Mouse (Mus musculus): ENCODE measurements around the gene Cfd. TPM values are rescaled to one million over a fixed set of nuclear protein-coding genes. Genes with fewer than 3 reads are reported as not detected.

Cfd gene
- total and polyA plus RNA-seq, 3 experiments: 22.9 to 490 (median 98.7) TPM

- DNase-seq: no peak
- no peaks in the 10 kb centered on the region for H3K79me2 ChIP-seq (replicated peaks; ENCODE audit: control insufficient read depth, insufficient read depth, low read length)
- no peak for TF ChIP-seq POLR2A (IDR thresholded peaks at IDR 0.05; ENCODE audit: insufficient read depth, low read depth, low read length)
- TF ChIP-seq EP300 (IDR thresholded peaks at IDR 0.05; ENCODE audit: insufficient read depth, low read depth, low read length): no peak
- TF ChIP-seq CTCF (IDR thresholded peaks at IDR 0.05): no peak
- H3K9ac ChIP-seq (ENCODE audit: low read depth, low read length): no peak overlapping the region
- 48% methylated on average over 3 of the region's 3 CpGs for WGBS
- intact Hi-C loops (cut with DNase I): no loop called here
- H3K27me3 ChIP-seq (ENCODE audit: control insufficient read depth, insufficient read depth, low read length): peaks cover 4% of the 10 kb centered on the region; the same call in 1 of the 2 replicates
- H3K4me3 ChIP-seq: no peak overlapping the region
- no peaks in the 10 kb centered on the region for H3K36me3 ChIP-seq (ENCODE audit: control insufficient read depth, insufficient read depth, low read length)
- H3K4me1 ChIP-seq (ENCODE audit: control insufficient read depth, insufficient read depth, low read length): peaks cover 6% of the 10 kb centered on the region; the same call in 1 of the 2 replicates
- H3K27ac ChIP-seq: no peak overlapping the region
Measured at GRCm38 (mm10) chr10:79872862-79873261, 17.8 kb upstream of the Cfd start.

DNA sequence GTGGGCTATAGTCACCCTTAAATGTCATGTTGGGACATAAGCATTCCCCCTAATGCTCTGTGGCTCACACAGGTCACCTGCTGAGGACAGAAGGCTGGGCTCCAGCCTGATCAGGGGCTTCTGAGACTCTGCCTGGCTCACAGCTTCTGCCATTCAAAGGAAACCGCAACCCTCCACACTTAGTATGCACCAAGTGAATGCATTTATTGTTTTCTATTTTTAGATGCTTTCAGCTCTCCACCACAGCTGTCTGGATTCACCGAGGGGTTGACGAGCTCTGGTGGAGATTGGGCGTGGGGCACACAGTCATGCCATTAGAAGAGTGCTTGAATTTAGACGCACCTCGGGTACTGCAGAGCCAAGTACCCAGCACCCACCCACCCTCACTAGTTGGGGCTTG, 17.3 kb upstream of the Cfd start:
- intact Hi-C loops (cut with DNase I): no loop called here
- peaks cover 4% of the 10 kb centered on the region; the same call in 1 of the 2 replicates for H3K27me3 ChIP-seq (ENCODE audit: control insufficient read depth, insufficient read depth, low read length)
- WGBS: 21% methylated on average over 6 of the region's 6 CpGs
- H3K9ac ChIP-seq (ENCODE audit: low read depth, low read length): no peak overlapping the region
- TF ChIP-seq CTCF (IDR thresholded peaks at IDR 0.05): no peak
- no peaks in the 10 kb centered on the region for H3K36me3 ChIP-seq (ENCODE audit: control insufficient read depth, insufficient read depth, low read length)
- H3K4me1 ChIP-seq (ENCODE audit: control insufficient read depth, insufficient read depth, low read length): peaks cover 7% of the 10 kb centered on the region
- H3K27ac ChIP-seq: no peak overlapping the region
- no peaks in the 10 kb centered on the region for H3K79me2 ChIP-seq (replicated peaks; ENCODE audit: control insufficient read depth, insufficient read depth, low read length)
- no peak overlapping the region for H3K4me3 ChIP-seq
- DNase-seq: no peak

- H3K36me3 ChIP-seq (ENCODE audit: control insufficient read depth, insufficient read depth, low read length): no peaks in the 10 kb centered on the region
- intact Hi-C loops (cut with DNase I): no loop called here
- no peaks in the 10 kb centered on the region for H3K79me2 ChIP-seq (replicated peaks; ENCODE audit: control insufficient read depth, insufficient read depth, low read length)
- peak overlapping the region; percentile 69; the same call in 1 of the 2 replicates for H3K9ac ChIP-seq (ENCODE audit: low read depth, low read length)
- TF ChIP-seq POLR2A (IDR thresholded peaks at IDR 0.05; ENCODE audit: insufficient read depth, low read depth, low read length): no peak
- no peak for TF ChIP-seq CTCF (IDR thresholded peaks at IDR 0.05)
- no peak for TF ChIP-seq EP300 (IDR thresholded peaks at IDR 0.05; ENCODE audit: insufficient read depth, low read depth, low read length)
- whole genome bisulfite sequencing: 5% methylated on average over 26 of the region's 26 CpGs
- peaks cover 7% of the 10 kb centered on the region for H3K4me1 ChIP-seq (ENCODE audit: control insufficient read depth, insufficient read depth, low read length)
- no peak for DNase-seq
- H3K4me3 ChIP-seq: peak overlapping the region; percentile 52
- H3K27me3 ChIP-seq (ENCODE audit: control insufficient read depth, insufficient read depth, low read length): peaks cover 4% of the 10 kb centered on the region; the same call in 1 of the 2 replicates
- no peak overlapping the region for H3K27ac ChIP-seq
Measured at GRCm38 (mm10) chr10:79873715-79874289, 16.9 kb upstream of the Cfd start.

GRCm38 (mm10) chr10:79874290-79874862, 16.3 kb upstream of the Cfd start, which contains the start of the genes Prtn3 and Plppr3:
TSS of gene Prtn3 (plus strand) at chr10:79874476.
TSS of gene Plppr3 (minus strand) at chr10:79874634.
- peaks cover 4% of the 10 kb centered on the region; the same call in 1 of the 2 replicates for H3K27me3 ChIP-seq (ENCODE audit: control insufficient read depth, insufficient read depth, low read length)
- no peak within 1 kb of the TSS for H3K27ac ChIP-seq
- H3K9ac ChIP-seq (ENCODE audit: low read depth, low read length): peak within 1 kb of the TSS; percentile 69
- peak; percentile 27 to 43 for DNase-seq
- no peaks in the 10 kb centered on the region for H3K79me2 ChIP-seq (replicated peaks; ENCODE audit: control insufficient read depth, insufficient read depth, low read length)
- TF ChIP-seq POLR2A (IDR thresholded peaks at IDR 0.05; ENCODE audit: insufficient read depth, low read depth, low read length) (no peak), EP300 (IDR thresholded peaks at IDR 0.05; ENCODE audit: insufficient read depth, low read depth, low read length) (no peak), CTCF (IDR thresholded peaks at IDR 0.05) (no peak)
- no peaks in the 10 kb centered on the region for H3K36me3 ChIP-seq (ENCODE audit: control insufficient read depth, insufficient read depth, low read length)
- intact Hi-C loops (cut with DNase I): no loop called here
- H3K4me3 ChIP-seq: peak within 1 kb of the TSS; percentile 52
- WGBS: under 1% methylated on average over 57 of the region's 57 CpGs
- H3K4me1 ChIP-seq (ENCODE audit: control insufficient read depth, insufficient read depth, low read length): peaks cover 7% of the 10 kb centered on the region

DNA sequence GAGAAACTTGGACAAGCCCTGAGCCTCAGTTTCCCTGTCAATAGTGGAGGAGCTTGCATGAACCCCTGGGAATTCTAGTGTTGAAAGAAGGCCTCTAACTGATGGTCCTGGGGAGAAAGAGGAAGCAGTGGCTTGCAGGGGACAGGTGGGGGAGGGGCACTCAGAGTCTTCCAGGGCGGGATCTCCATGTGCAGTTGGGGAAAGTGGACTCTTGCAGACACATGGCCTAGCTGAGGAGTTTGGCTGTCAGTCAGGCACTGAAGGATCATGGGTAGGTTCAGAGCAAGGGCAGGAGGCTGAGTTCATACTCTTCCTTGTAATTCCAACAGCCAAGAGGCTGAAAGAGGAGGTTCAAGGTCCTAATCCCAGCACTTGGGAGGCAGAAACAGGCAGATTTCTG, 13.5 kb upstream of the Cfd start:
- Histone ChIP-seq H3K4me1 (ENCODE audit: control insufficient read depth, insufficient read depth, low read length) (peaks cover 7% of the 10 kb centered on the region), H3K36me3 (ENCODE audit: control insufficient read depth, insufficient read depth, low read length) (no peaks in the 10 kb centered on the region), H3K4me3 (no peak overlapping the region), H3K27me3 (ENCODE audit: control insufficient read depth, insufficient read depth, low read length) (peaks cover 4% of the 10 kb centered on the region; the same call in 1 of the 2 replicates), H3K27ac (no peak overlapping the region), H3K9ac (ENCODE audit: low read depth, low read length) (no peak overlapping the region), H3K79me2 (replicated peaks; ENCODE audit: control insufficient read depth, insufficient read depth, low read length) (no peaks in the 10 kb centered on the region)
- TF ChIP-seq POLR2A (IDR thresholded peaks at IDR 0.05; ENCODE audit: insufficient read depth, low read depth, low read length) (no peak), EP300 (IDR thresholded peaks at IDR 0.05; ENCODE audit: insufficient read depth, low read depth, low read length) (no peak)
- WGBS: 61% methylated on average over 1 of the region's 1 CpGs
- DNase-seq: no peak
- intact Hi-C loops (cut with DNase I): no loop called here

- no peak overlapping the region for H3K4me3 ChIP-seq
- intact Hi-C loops (cut with DNase I): no loop called here
- no peaks in the 10 kb centered on the region for H3K36me3 ChIP-seq (ENCODE audit: control insufficient read depth, insufficient read depth, low read length)
- TF ChIP-seq CTCF (IDR thresholded peaks at IDR 0.05) (no peak), EP300 (IDR thresholded peaks at IDR 0.05; ENCODE audit: insufficient read depth, low read depth, low read length) (0 out of 2 replicates have a peak, but pooled peaks have one; percentile 39)
- H3K27ac ChIP-seq: peak overlapping the region; percentile 26; the same call in 1 of the 2 replicates
- peak; percentile 61 to 74 for DNase-seq
- peaks cover 7% of the 10 kb centered on the region for H3K4me1 ChIP-seq (ENCODE audit: control insufficient read depth, insufficient read depth, low read length)
- H3K27me3 ChIP-seq (ENCODE audit: control insufficient read depth, insufficient read depth, low read length): peaks cover 4% of the 10 kb centered on the region; the same call in 1 of the 2 replicates
- no peaks in the 10 kb centered on the region for H3K79me2 ChIP-seq (replicated peaks; ENCODE audit: control insufficient read depth, insufficient read depth, low read length)
- 32% methylated on average over 12 of the region's 12 CpGs for WGBS
- H3K9ac ChIP-seq (ENCODE audit: low read depth, low read length): no peak overlapping the region
Measured at GRCm38 (mm10) chr10:79877757-79878156, 12.9 kb upstream of the Cfd start.

Data from heart, adult 2 months (tissue).